Mouse (Mus musculus): Measurements from ENCODE around the gene E130114P18Rik.

- TF ChIP-seq POLR2A (IDR thresholded peaks at IDR 0.05; ENCODE audit: borderline replicate concordance, extremely low read depth, insufficient read depth, insufficient read length, poor library complexity, severe bottlenecking) (no peak), CTCF (IDR thresholded peaks at IDR 0.05; ENCODE audit: borderline replicate concordance, extremely low read depth, insufficient read depth, insufficient read length) (no peak)
These were observed 41.2 kb upstream of the E130114P18Rik start for GRCm38 (mm10) chr4:97819101-97819500.
